Mouse (Mus musculus): ENCODE measurements around the gene Dusp13. TPM values are rescaled to one million over a fixed set of nuclear protein-coding genes. Genes with fewer than 3 reads are reported as not detected.

Gene Dusp13
- polyA plus RNA-seq, 1 experiment = 0.79 TPM

GRCm38 (mm10) chr14:21706759-21707571 lies 44.0 kb downstream of the Dusp13 start:
- no peak overlapping the region for H3K4me3 ChIP-seq (ENCODE audit: insufficient read depth, low read length)
- H3K4me1 ChIP-seq (ENCODE audit: control insufficient read depth, insufficient read depth, low read length) = peaks cover 35% of the 10 kb centered on the region
- no peak for TF ChIP-seq POLR2A (IDR thresholded peaks at IDR 0.05; ENCODE audit: borderline replicate concordance, low read depth, low read length)
- TF ChIP-seq CTCF (IDR thresholded peaks at IDR 0.05; ENCODE audit: low read depth, low read length) = no peak
- H3K27ac ChIP-seq (ENCODE audit: insufficient read depth, low read depth, low read length) = peak overlapping the region; percentile 85

GRCm38 (mm10) chr14:21705462-21705861 lies 45.5 kb downstream of the Dusp13 start:
- peaks cover 35% of the 10 kb centered on the region for H3K4me1 ChIP-seq (ENCODE audit: control insufficient read depth, insufficient read depth, low read length)

GRCm38 (mm10) chr14:21703255-21703654 lies 47.7 kb downstream of the Dusp13 start:
- H3K4me3 ChIP-seq (ENCODE audit: insufficient read depth, low read length) = no peak overlapping the region
- TF ChIP-seq CTCF (IDR thresholded peaks at IDR 0.05; ENCODE audit: low read depth, low read length) (no peak), POLR2A (IDR thresholded peaks at IDR 0.05; ENCODE audit: borderline replicate concordance, low read depth, low read length) (no peak)
- H3K27ac ChIP-seq (ENCODE audit: insufficient read depth, low read depth, low read length) = no peak overlapping the region
- H3K4me1 ChIP-seq (ENCODE audit: control insufficient read depth, insufficient read depth, low read length) = peaks cover 30% of the 10 kb centered on the region

More at GRCm38 (mm10) chr14:21705462-21705861, 45.5 kb downstream of the Dusp13 start:
- H3K27ac ChIP-seq (ENCODE audit: insufficient read depth, low read depth, low read length) = no peak overlapping the region
- no peak overlapping the region for H3K4me3 ChIP-seq (ENCODE audit: insufficient read depth, low read length)
- TF ChIP-seq CTCF (IDR thresholded peaks at IDR 0.05; ENCODE audit: low read depth, low read length) (no peak), POLR2A (IDR thresholded peaks at IDR 0.05; ENCODE audit: borderline replicate concordance, low read depth, low read length) (no peak)

- Histone ChIP-seq H3K4me3 (ENCODE audit: insufficient read depth, low read length) (no peak overlapping the region), H3K4me1 (ENCODE audit: control insufficient read depth, insufficient read depth, low read length) (peaks cover 25% of the 10 kb centered on the region), H3K27ac (ENCODE audit: insufficient read depth, low read depth, low read length) (no peak overlapping the region)
- TF ChIP-seq CTCF (IDR thresholded peaks at IDR 0.05; ENCODE audit: low read depth, low read length) (no peak), POLR2A (IDR thresholded peaks at IDR 0.05; ENCODE audit: borderline replicate concordance, low read depth, low read length) (no peak)
These were observed 48.3 kb downstream of the Dusp13 start for GRCm38 (mm10) chr14:21702691-21703090.

GRCm38 (mm10) chr14:21696186-21696830 lies 54.7 kb downstream of the Dusp13 start:
- H3K27ac ChIP-seq (ENCODE audit: insufficient read depth, low read depth, low read length) = no peak overlapping the region
- TF ChIP-seq POLR2A (IDR thresholded peaks at IDR 0.05; ENCODE audit: borderline replicate concordance, low read depth, low read length) (no peak), CTCF (IDR thresholded peaks at IDR 0.05; ENCODE audit: low read depth, low read length) (no peak)
- 0 out of 2 replicates have a peak, but pooled peaks cover 4% of the 10 kb centered on the region for H3K4me1 ChIP-seq (ENCODE audit: control insufficient read depth, insufficient read depth, low read length)
- H3K4me3 ChIP-seq (ENCODE audit: insufficient read depth, low read length) = no peak overlapping the region

GRCm38 (mm10) chr14:21695020-21695419 lies 56.0 kb downstream of the Dusp13 start:
- TF ChIP-seq CTCF (IDR thresholded peaks at IDR 0.05; ENCODE audit: low read depth, low read length) (no peak), POLR2A (IDR thresholded peaks at IDR 0.05; ENCODE audit: borderline replicate concordance, low read depth, low read length) (no peak)
- no peak overlapping the region for H3K4me3 ChIP-seq (ENCODE audit: insufficient read depth, low read length)
- 0 out of 2 replicates have a peak, but pooled peaks cover 4% of the 10 kb centered on the region for H3K4me1 ChIP-seq (ENCODE audit: control insufficient read depth, insufficient read depth, low read length)
- H3K27ac ChIP-seq (ENCODE audit: insufficient read depth, low read depth, low read length) = no peak overlapping the region

GRCm38 (mm10) chr14:21691070-21691469 lies 59.9 kb downstream of the Dusp13 start:
- H3K4me1 ChIP-seq (ENCODE audit: control insufficient read depth, insufficient read depth, low read length) = 0 out of 2 replicates have a peak, but pooled peaks cover 4% of the 10 kb centered on the region
- H3K4me3 ChIP-seq (ENCODE audit: insufficient read depth, low read length) = no peak overlapping the region
- H3K27ac ChIP-seq (ENCODE audit: insufficient read depth, low read depth, low read length) = no peak overlapping the region
- TF ChIP-seq POLR2A (IDR thresholded peaks at IDR 0.05; ENCODE audit: borderline replicate concordance, low read depth, low read length) (no peak), CTCF (IDR thresholded peaks at IDR 0.05; ENCODE audit: low read depth, low read length) (no peak)

- 0 out of 2 replicates have a peak, but pooled peaks cover 6% of the 10 kb centered on the region for H3K4me1 ChIP-seq (ENCODE audit: control insufficient read depth, insufficient read depth, low read length)
- no peak overlapping the region for H3K27ac ChIP-seq (ENCODE audit: insufficient read depth, low read depth, low read length)
- no peak for TF ChIP-seq POLR2A (IDR thresholded peaks at IDR 0.05; ENCODE audit: borderline replicate concordance, low read depth, low read length)
- no peak for TF ChIP-seq CTCF (IDR thresholded peaks at IDR 0.05; ENCODE audit: low read depth, low read length)
- H3K4me3 ChIP-seq (ENCODE audit: insufficient read depth, low read length) = no peak overlapping the region
These were observed 64.4 kb downstream of the Dusp13 start for GRCm38 (mm10) chr14:21686376-21687279.

- H3K4me3 ChIP-seq (ENCODE audit: insufficient read depth, low read length) = no peak overlapping the region
- H3K27ac ChIP-seq (ENCODE audit: insufficient read depth, low read depth, low read length) = no peak overlapping the region
- H3K4me1 ChIP-seq (ENCODE audit: control insufficient read depth, insufficient read depth, low read length) = 0 out of 2 replicates have a peak, but pooled peaks cover 4% of the 10 kb centered on the region
- no peak for TF ChIP-seq CTCF (IDR thresholded peaks at IDR 0.05; ENCODE audit: low read depth, low read length)
- no peak for TF ChIP-seq POLR2A (IDR thresholded peaks at IDR 0.05; ENCODE audit: borderline replicate concordance, low read depth, low read length)
These were observed 65.4 kb downstream of the Dusp13 start for GRCm38 (mm10) chr14:21685411-21686146.
